Mouse (Mus musculus) telencephalon, adult 2 months (tissue): ENCODE measurements around the gene Tifab.

ENCODE experiments used
- DNase-seq: peaks from one replicate; pipeline ENCODE4 v3.0.0-alpha.2; 2011; ENCODE audit warnings: low read depth, low spot score

Gene Tifab

GRCm38 (mm10) chr13:56176310-56176709 lies 2.4 kb downstream of the Tifab start:
- no peak for DNase-seq

GRCm38 (mm10) chr13:56175848-56176247 lies 2.8 kb downstream of the Tifab start:
- no peak for DNase-seq

GRCm38 (mm10) chr13:56172901-56173545 lies 5.7 kb downstream of the Tifab start:
- no peak for DNase-seq

GRCm38 (mm10) chr13:56172106-56172505 lies 6.6 kb downstream of the Tifab start:
- no peak for DNase-seq

- DNase-seq: no peak
Observed at GRCm38 (mm10) chr13:56168403-56168781, 10.3 kb downstream of the Tifab start.

GRCm38 (mm10) chr13:56167446-56168402 lies 11.0 kb downstream of the Tifab start:
- DNase-seq: no peak

GRCm38 (mm10) chr13:56165561-56165960 lies 13.1 kb downstream of the Tifab start:
- DNase-seq: no peak

- DNase-seq: no peak
Observed at GRCm38 (mm10) chr13:56164372-56164771, 14.3 kb downstream of the Tifab start.

- no peak for DNase-seq
Observed at GRCm38 (mm10) chr13:56163751-56164150, 14.9 kb downstream of the Tifab start.

GRCm38 (mm10) chr13:56162859-56163258 lies 15.8 kb downstream of the Tifab start:
- no peak for DNase-seq

GRCm38 (mm10) chr13:56159614-56160363 lies 18.9 kb downstream of the Tifab start:
- DNase-seq: no peak

GRCm38 (mm10) chr13:56159016-56159601 lies 19.6 kb downstream of the Tifab start:
- no peak for DNase-seq

GRCm38 (mm10) chr13:56155671-56156070 lies 23.0 kb downstream of the Tifab start:
- DNase-seq: no peak

GRCm38 (mm10) chr13:56155048-56155447 lies 23.6 kb downstream of the Tifab start:
- no peak for DNase-seq

GRCm38 (mm10) chr13:56152773-56153460 lies 25.8 kb downstream of the Tifab start:
- DNase-seq: no peak

GRCm38 (mm10) chr13:56151404-56152226 lies 27.1 kb downstream of the Tifab start:
- DNase-seq: no peak

- no peak for DNase-seq
Observed at GRCm38 (mm10) chr13:56145523-56145922, 33.2 kb downstream of the Tifab start.

- no peak for DNase-seq
Observed at GRCm38 (mm10) chr13:56144021-56144420, 34.7 kb downstream of the Tifab start.

- no peak for DNase-seq
Observed at GRCm38 (mm10) chr13:56143151-56143513, 35.6 kb downstream of the Tifab start.
